Mouse (Mus musculus): ENCODE measurements around the gene Armh3. TPM values are rescaled to one million over a fixed set of nuclear protein-coding genes. Genes with fewer than 3 reads are reported as not detected.
"Not testable (repeated sequence)": the region's sequence is repeated elsewhere in the genome, so short reads cannot be mapped to it uniquely, and the experiment has no call there.

The Armh3 gene
- polyA plus RNA-seq, 1 experiment from 2014 or later, result 13.6 TPM

DNA sequence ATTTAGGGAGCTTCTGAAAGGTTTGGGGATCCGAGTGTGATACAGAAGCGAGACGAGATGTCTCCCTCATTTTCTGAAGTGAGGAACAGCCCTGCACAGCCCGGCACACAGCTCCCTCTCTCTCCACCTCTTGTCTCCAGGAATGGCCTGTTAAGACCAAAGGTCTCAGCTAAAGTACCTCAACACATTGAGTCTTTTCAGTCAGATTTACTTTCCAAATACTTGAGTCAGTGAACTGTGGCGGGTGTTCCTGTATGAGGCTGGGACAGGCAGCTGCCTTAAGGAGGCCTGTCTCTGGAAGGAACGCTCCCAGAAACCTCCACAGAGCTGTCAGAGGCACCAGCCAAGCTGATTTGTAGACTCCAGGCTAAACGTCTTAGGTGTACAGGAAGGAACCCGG is 181.6 kb downstream of the Armh3 start:
- Histone ChIP-seq H3K36me3 (0 out of 2 replicates have a peak, but pooled peaks cover 9% of the 10 kb centered on the region), H3K27ac (ENCODE audit: poor library complexity, severe bottlenecking) (no peak overlapping the region), H3K4me1 (replicated peaks) (peaks cover 26% of the 10 kb centered on the region), H3K27me3 (replicated peaks) (peaks cover 16% of the 10 kb centered on the region), H3K9me3 (replicated peaks) (no peaks in the 10 kb centered on the region), H3K4me3 (no peak overlapping the region), H3K4me2 (peak overlapping the region; percentile 87), H3K9ac (no peak overlapping the region)
- WGBS, result 43% methylated on average over 8 of the region's 8 CpGs
- no peak for ATAC-seq (ENCODE audit: insufficient number of reproducible peaks, low FRiP score)

- ATAC-seq (ENCODE audit: insufficient number of reproducible peaks, low FRiP score), result peak; percentile 24; the same call in 1 of the 2 replicates
- WGBS, result 0% methylated on average over 25 of the region's 29 CpGs
- Histone ChIP-seq H3K9me3 (replicated peaks) (no peaks in the 10 kb centered on the region), H3K9ac (peak within 1 kb of the TSS; percentile 36), H3K4me1 (replicated peaks) (peaks cover 26% of the 10 kb centered on the region), H3K4me2 (peak within 1 kb of the TSS; percentile 87), H3K4me3 (peak within 1 kb of the TSS; percentile 47), H3K36me3 (0 out of 2 replicates have a peak, but pooled peaks cover 9% of the 10 kb centered on the region), H3K27ac (ENCODE audit: poor library complexity, severe bottlenecking) (no peak within 1 kb of the TSS), H3K27me3 (replicated peaks) (peaks cover 22% of the 10 kb centered on the region)
These were observed 182.4 kb downstream of the Armh3 start, which contains the start of gene Kcnip2 for GRCm38 (mm10) chr19:45815831-45816405. Gene Kcnip2 (minus strand): TSS chr19:45816061.

- Histone ChIP-seq H3K4me1 (replicated peaks) (peaks cover 26% of the 10 kb centered on the region), H3K4me2 (peak overlapping the region; percentile 87), H3K9ac (no peak overlapping the region), H3K27ac (ENCODE audit: poor library complexity, severe bottlenecking) (no peak overlapping the region), H3K4me3 (peak overlapping the region; percentile 47; the same call in 1 of the 2 replicates), H3K27me3 (replicated peaks) (peaks cover 23% of the 10 kb centered on the region), H3K36me3 (0 out of 2 replicates have a peak, but pooled peaks cover 9% of the 10 kb centered on the region), H3K9me3 (replicated peaks) (no peaks in the 10 kb centered on the region)
- no peak for ATAC-seq (ENCODE audit: insufficient number of reproducible peaks, low FRiP score)
- 68% methylated on average over 10 of the region's 10 CpGs for WGBS
These were observed 183.1 kb downstream of the Armh3 start for GRCm38 (mm10) chr19:45815170-45815569.

GRCm38 (mm10) chr19:45813801-45814200 is 184.5 kb downstream of the Armh3 start:
- Histone ChIP-seq H3K27ac (ENCODE audit: poor library complexity, severe bottlenecking) (no peak overlapping the region), H3K27me3 (replicated peaks) (peaks cover 23% of the 10 kb centered on the region), H3K4me2 (no peak overlapping the region), H3K9ac (no peak overlapping the region), H3K9me3 (replicated peaks) (no peaks in the 10 kb centered on the region), H3K36me3 (0 out of 2 replicates have a peak, but pooled peaks cover 5% of the 10 kb centered on the region), H3K4me3 (no peak overlapping the region), H3K4me1 (replicated peaks) (peaks cover 26% of the 10 kb centered on the region)
- ATAC-seq (ENCODE audit: insufficient number of reproducible peaks, low FRiP score), result 0 out of 2 replicates have a peak, but pooled peaks have one; percentile 47
- WGBS, result 7% methylated on average over 12 of the region's 12 CpGs

DNA sequence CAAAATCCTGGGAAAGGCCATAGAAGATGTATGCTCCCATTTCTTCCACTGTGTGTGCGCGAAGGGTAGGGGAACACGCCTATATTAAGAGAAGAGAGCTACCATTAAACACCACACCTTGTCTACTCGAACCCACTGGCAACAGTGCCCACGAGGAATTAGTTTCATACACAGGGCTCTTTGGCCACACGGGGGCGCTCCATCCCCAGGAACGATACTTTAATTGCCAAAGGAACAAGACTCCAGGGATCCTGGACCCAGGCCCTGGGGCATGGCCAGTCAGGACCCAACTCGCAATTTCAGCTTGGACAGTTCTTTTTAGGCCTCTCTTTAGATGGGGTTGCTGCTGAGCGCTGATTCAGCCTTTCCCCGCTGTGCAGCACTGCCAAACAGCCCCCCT is 185.0 kb downstream of the Armh3 start:
- H3K4me3 ChIP-seq, result no peak overlapping the region
- H3K36me3 ChIP-seq, result 0 out of 2 replicates have a peak, but pooled peaks cover under 1% of the 10 kb centered on the region
- peaks cover 23% of the 10 kb centered on the region for H3K27me3 ChIP-seq (replicated peaks)
- WGBS, result 5% methylated on average over 11 of the region's 11 CpGs
- no peak overlapping the region for H3K4me2 ChIP-seq
- H3K9ac ChIP-seq, result no peak overlapping the region
- no peaks in the 10 kb centered on the region for H3K9me3 ChIP-seq (replicated peaks)
- peaks cover 26% of the 10 kb centered on the region for H3K4me1 ChIP-seq (replicated peaks)
- ATAC-seq (ENCODE audit: insufficient number of reproducible peaks, low FRiP score), result peak; percentile 7; the same call in 1 of the 2 replicates
- H3K27ac ChIP-seq (ENCODE audit: poor library complexity, severe bottlenecking), result no peak overlapping the region

DNA sequence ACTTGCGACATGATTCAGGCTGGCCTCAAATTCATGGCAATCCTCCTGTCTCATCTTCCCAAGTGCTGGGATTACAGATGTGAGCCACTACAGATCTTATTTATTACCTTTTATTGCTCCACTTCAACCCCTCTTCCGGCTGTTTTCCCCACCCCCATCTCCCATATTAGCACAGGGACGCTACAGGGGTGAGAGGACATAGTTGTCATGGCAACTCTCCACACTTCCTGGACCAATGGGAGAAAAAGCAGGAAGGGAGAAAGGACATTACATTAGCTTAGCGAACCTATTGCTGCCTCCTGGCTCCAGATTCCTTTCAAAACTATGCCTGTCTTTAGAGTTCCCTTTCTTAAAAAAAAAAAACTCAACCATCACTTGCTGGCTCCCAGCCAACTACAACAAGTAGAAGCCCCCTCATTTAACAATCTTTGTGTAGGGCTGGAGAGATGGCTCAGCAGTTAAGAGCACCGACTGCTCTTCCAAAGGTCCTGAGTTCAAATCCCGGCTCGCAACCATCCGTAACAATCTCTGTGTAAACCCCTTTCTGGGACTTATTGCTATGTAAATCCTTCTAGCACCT is 185.5 kb downstream of the Armh3 start:
- Histone ChIP-seq H3K4me3 (peak overlapping the region; percentile 20), H3K4me2 (peak overlapping the region; percentile 63), H3K27me3 (replicated peaks) (peaks cover 23% of the 10 kb centered on the region), H3K9me3 (replicated peaks) (no peaks in the 10 kb centered on the region), H3K9ac (no peak overlapping the region; the same call in 1 of the 2 replicates), H3K4me1 (replicated peaks) (peaks cover 26% of the 10 kb centered on the region), H3K36me3 (no peaks in the 10 kb centered on the region), H3K27ac (ENCODE audit: poor library complexity, severe bottlenecking) (no peak overlapping the region)
- no peak for ATAC-seq (ENCODE audit: insufficient number of reproducible peaks, low FRiP score)
- 18% methylated on average over 8 of the region's 8 CpGs for WGBS

- peak; percentile 49; the same call in 1 of the 2 replicates for ATAC-seq (ENCODE audit: insufficient number of reproducible peaks, low FRiP score)
- H3K4me1 ChIP-seq (replicated peaks), result peaks cover 26% of the 10 kb centered on the region
- H3K36me3 ChIP-seq, result no peaks in the 10 kb centered on the region
- H3K27me3 ChIP-seq (replicated peaks), result peaks cover 23% of the 10 kb centered on the region
- H3K4me3 ChIP-seq, result peak overlapping the region; percentile 20
- WGBS, result 2% methylated on average over 16 of the region's 16 CpGs
- no peaks in the 10 kb centered on the region for H3K9me3 ChIP-seq (replicated peaks)
- H3K27ac ChIP-seq (ENCODE audit: poor library complexity, severe bottlenecking), result no peak overlapping the region
- peak overlapping the region; percentile 63 for H3K4me2 ChIP-seq
- no peak overlapping the region; the same call in 1 of the 2 replicates for H3K9ac ChIP-seq
These were observed 186.2 kb downstream of the Armh3 start for GRCm38 (mm10) chr19:45812115-45812514.

GRCm38 (mm10) chr19:45811028-45811674 is 187.1 kb downstream of the Armh3 start:
- WGBS, result 49% methylated on average over 12 of the region's 12 CpGs
- no peaks in the 10 kb centered on the region for H3K9me3 ChIP-seq (replicated peaks)
- H3K27ac ChIP-seq (ENCODE audit: poor library complexity, severe bottlenecking), result no peak overlapping the region
- H3K9ac ChIP-seq, result no peak overlapping the region
- H3K27me3 ChIP-seq (replicated peaks), result peaks cover 23% of the 10 kb centered on the region
- no peaks in the 10 kb centered on the region for H3K36me3 ChIP-seq
- no peak overlapping the region for H3K4me3 ChIP-seq
- no peak for ATAC-seq (ENCODE audit: insufficient number of reproducible peaks, low FRiP score)
- no peak overlapping the region for H3K4me2 ChIP-seq
- H3K4me1 ChIP-seq (replicated peaks), result peaks cover 18% of the 10 kb centered on the region

DNA sequence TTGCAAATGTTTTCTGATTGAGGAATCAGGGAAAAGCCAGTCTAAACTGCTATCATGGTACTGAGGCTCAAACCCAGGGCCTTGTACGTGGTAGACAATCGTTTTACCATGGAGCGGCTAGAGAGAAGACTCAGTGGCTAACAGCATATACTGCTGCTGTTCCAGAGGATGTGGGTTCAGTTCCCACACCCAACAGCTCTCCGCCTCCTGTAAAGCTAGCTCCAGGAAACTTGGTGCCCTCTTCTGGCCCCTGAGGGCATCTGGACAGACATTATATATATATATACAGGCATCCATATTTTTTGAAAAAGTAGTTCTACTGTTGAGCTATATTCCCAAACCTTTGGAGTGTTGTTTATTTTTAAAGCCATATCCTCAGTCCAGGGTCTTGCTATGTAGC is 190.6 kb downstream of the Armh3 start:
- H3K9me3 ChIP-seq (replicated peaks), result no peaks in the 10 kb centered on the region
- H3K9ac ChIP-seq, result no peak overlapping the region
- 93% methylated on average over 4 of the region's 4 CpGs for WGBS
- no peak overlapping the region for H3K4me3 ChIP-seq
- peaks cover 13% of the 10 kb centered on the region for H3K27me3 ChIP-seq (replicated peaks)
- no peak overlapping the region for H3K27ac ChIP-seq (ENCODE audit: poor library complexity, severe bottlenecking)
- H3K4me1 ChIP-seq (replicated peaks), result peaks cover 15% of the 10 kb centered on the region
- H3K36me3 ChIP-seq, result no peaks in the 10 kb centered on the region
- no peak for ATAC-seq (ENCODE audit: insufficient number of reproducible peaks, low FRiP score)
- H3K4me2 ChIP-seq, result no peak overlapping the region

- not testable (repeated sequence) for H3K4me3 ChIP-seq; H3K36me3 ChIP-seq; H3K27ac ChIP-seq (ENCODE audit: poor library complexity, severe bottlenecking); ATAC-seq (ENCODE audit: insufficient number of reproducible peaks, low FRiP score); H3K9ac ChIP-seq; H3K4me2 ChIP-seq; H3K4me1 ChIP-seq (replicated peaks); H3K9me3 ChIP-seq (replicated peaks)
- H3K27me3 ChIP-seq (replicated peaks), result peaks cover 14% of the 10 kb centered on the region; the same call in 1 of the 2 replicates
- 87% methylated on average over 6 of the region's 6 CpGs for WGBS
These were observed 192.5 kb downstream of the Armh3 start for GRCm38 (mm10) chr19:45805817-45806216.
